Mouse (Mus musculus) kidney, adult 2 months (tissue): ENCODE results near the gene Slc38a2.

Source experiments
- CTCF ChIP-seq: fragments of 200-500 bp; conservative IDR thresholded peaks from 2 replicates; pipeline ENCODE4 v1.5.1; 2011; ENCODE audit warnings: low read depth, mild to moderate bottlenecking, control low read depth, low read length, moderate library complexity, mixed read lengths; ENCODE audit not compliant: insufficient read depth, insufficient read length
- POLR2A ChIP-seq: fragments of 200-500 bp; IDR thresholded peaks from one replicate; pipeline ENCODE4 v1.6.1; 2011; ENCODE audit warnings: low read depth, low read length, control low read depth

GRCm38 (mm10) chr15:96694988-96695387, 4.5 kb downstream of the Slc38a2 start:
- TF ChIP-seq CTCF (no peak), POLR2A (no peak)
